Mouse (Mus musculus): ENCODE data around the gene Sap30bp.

DNA sequence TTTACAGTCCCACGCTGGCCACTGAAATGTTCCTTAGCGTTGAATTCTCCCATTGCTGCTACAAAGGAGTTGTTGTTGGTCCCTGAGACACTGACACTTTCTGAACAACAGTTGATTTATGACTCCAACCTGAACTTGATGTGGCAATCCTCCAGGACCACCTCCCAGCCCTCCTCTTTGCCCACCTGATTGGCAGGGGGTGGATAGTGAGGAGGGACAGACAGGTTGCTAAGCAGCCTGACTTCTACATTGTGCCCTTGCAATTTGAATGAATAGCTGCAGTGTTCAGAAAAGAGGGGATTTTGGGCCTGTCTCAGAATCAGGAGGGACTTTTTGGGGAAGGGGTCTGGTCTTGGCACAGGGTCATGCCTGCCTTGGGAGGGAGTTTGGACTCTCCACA lies 17.6 kb downstream of the Sap30bp start:
- TF ChIP-seq CTCF (IDR thresholded peaks at IDR 0.05; ENCODE audit: borderline replicate concordance, insufficient read depth, low read depth, low read length), result no peak
- no peak for TF ChIP-seq POLR2A (IDR thresholded peaks at IDR 0.05; ENCODE audit: borderline replicate concordance, insufficient read depth, low read length)
